Mouse (Mus musculus): ENCODE results near the gene Borcs5. TPM values are rescaled to one million over a fixed set of nuclear protein-coding genes. Genes with fewer than 3 reads are reported as not detected.

Borcs5 gene
- polyA plus RNA-seq, 1 experiment from 2014 or later, result 38.6 TPM

GRCm38 (mm10) chr6:134633553-134633952 is 5.8 kb upstream of the Borcs5 start:
- peaks cover 6% of the 10 kb centered on the region for H3K4me1 ChIP-seq
- H3K27me3 ChIP-seq (replicated peaks), result peaks cover 20% of the 10 kb centered on the region
- H3K9me3 ChIP-seq, result no peaks in the 10 kb centered on the region
- no peaks in the 10 kb centered on the region for H3K36me3 ChIP-seq
- no peak overlapping the region for H3K9ac ChIP-seq
- H3K4me3 ChIP-seq, result no peak overlapping the region
- ATAC-seq (ENCODE audit: low FRiP score, low read depth), result no peak
- whole genome bisulfite sequencing, result 89% methylated on average over 8 of the region's 8 CpGs
- no peak overlapping the region for H3K27ac ChIP-seq
- H3K4me2 ChIP-seq (replicated peaks), result no peak overlapping the region

- ATAC-seq (ENCODE audit: low FRiP score, low read depth), result no peak
- no peak overlapping the region for H3K27ac ChIP-seq
- H3K4me3 ChIP-seq, result no peak overlapping the region
- no peaks in the 10 kb centered on the region for H3K36me3 ChIP-seq
- 60% methylated on average over 4 of the region's 4 CpGs for WGBS
- H3K4me2 ChIP-seq (replicated peaks), result no peak overlapping the region
- H3K9me3 ChIP-seq, result no peaks in the 10 kb centered on the region
- H3K27me3 ChIP-seq (replicated peaks), result peaks cover 14% of the 10 kb centered on the region
- peaks cover 10% of the 10 kb centered on the region for H3K4me1 ChIP-seq
- no peak overlapping the region for H3K9ac ChIP-seq
Observed at GRCm38 (mm10) chr6:134636476-134636875, 2.8 kb upstream of the Borcs5 start.

DNA sequence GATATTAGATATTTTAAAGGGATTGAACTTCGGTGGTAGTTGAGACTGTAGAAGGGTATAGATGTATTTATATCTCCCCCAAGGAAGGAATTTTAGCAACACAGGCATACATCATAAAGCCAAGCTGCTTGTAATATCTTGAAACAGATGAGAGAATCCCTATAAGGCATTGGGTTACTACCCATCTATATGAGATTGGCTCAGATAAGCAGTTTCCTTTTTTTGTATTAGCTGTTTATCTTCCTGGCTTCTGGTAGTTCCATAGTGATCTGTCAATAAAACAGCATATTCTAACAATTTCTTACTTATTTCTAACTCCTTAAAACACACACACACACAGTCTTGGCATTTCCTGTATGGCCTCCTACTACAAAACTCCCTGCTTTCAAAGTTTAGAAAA is 590 bp downstream of the Borcs5 start:
- Histone ChIP-seq H3K9ac (no peak overlapping the region), H3K9me3 (no peaks in the 10 kb centered on the region), H3K4me1 (0 out of 2 replicates have a peak, but pooled peaks cover 3% of the 10 kb centered on the region), H3K36me3 (no peaks in the 10 kb centered on the region), H3K27me3 (replicated peaks) (no peaks in the 10 kb centered on the region), H3K4me3 (no peak overlapping the region), H3K4me2 (replicated peaks) (no peak overlapping the region), H3K27ac (no peak overlapping the region)
- no peak for ATAC-seq (ENCODE audit: low FRiP score, low read depth)
- WGBS, result 95% methylated on average over 1 of the region's 1 CpGs

DNA sequence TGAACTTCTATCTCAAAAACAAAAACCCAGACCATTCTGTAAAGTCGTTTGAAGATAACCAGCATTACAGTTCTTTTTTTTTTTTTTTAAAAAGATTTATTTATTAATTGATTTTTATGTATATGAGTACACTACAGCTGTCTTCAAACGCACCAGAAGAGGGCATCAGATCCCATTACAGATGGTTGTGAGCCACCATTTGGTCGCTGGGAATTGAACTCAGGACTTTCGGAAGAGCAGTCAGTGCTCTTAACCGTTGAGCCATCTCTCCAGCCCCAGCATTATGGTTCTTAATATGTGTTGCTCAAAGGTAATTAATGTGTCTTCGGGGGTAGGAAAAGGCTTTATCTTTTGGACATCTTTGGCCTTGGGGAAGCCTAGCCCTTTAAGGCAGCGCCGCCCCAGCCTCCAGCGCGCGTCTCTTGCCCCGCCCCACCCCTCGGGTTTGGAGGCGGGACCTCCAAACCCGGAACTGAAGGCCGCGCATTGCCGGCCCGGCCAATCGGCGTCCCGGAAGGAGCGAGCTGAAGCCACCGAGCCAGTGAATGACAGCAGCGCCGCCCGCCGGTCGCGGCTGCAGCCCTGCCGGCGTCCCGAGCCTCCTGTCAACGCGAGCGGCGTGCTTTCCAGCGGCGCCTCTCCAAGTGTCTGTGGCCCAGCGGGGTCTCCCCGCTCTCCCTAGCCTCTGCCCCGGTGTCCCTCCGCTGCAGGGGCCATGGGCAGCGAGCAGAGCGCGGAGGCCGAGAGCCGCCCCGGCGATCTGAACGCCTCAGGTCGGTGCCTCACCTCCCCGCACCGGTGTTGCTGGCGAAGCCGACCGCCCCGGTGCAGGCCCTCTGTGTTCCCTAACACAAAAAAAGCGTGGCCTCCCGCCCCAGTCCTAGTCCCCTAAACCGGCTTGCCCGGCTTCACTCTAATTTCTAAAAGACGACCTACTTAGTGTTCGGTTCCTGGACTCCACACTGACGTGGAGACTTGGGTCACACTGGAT is 1.5 kb downstream of the Borcs5 start:
- H3K9me3 ChIP-seq, result no peaks in the 10 kb centered on the region
- peak overlapping the region; percentile 77 for H3K4me2 ChIP-seq (replicated peaks)
- 2% methylated on average over 64 of the region's 65 CpGs for WGBS
- H3K9ac ChIP-seq, result peak overlapping the region; percentile 88
- peak overlapping the region; percentile 66; the same call in 1 of the 2 replicates for H3K27ac ChIP-seq
- ATAC-seq (ENCODE audit: low FRiP score, low read depth), result peak; percentile 99
- H3K27me3 ChIP-seq (replicated peaks), result no peaks in the 10 kb centered on the region
- H3K4me1 ChIP-seq, result 0 out of 2 replicates have a peak, but pooled peaks cover 3% of the 10 kb centered on the region
- peak overlapping the region; percentile 89 for H3K4me3 ChIP-seq
- H3K36me3 ChIP-seq, result peaks cover 7% of the 10 kb centered on the region; the same call in 1 of the 2 replicates

DNA sequence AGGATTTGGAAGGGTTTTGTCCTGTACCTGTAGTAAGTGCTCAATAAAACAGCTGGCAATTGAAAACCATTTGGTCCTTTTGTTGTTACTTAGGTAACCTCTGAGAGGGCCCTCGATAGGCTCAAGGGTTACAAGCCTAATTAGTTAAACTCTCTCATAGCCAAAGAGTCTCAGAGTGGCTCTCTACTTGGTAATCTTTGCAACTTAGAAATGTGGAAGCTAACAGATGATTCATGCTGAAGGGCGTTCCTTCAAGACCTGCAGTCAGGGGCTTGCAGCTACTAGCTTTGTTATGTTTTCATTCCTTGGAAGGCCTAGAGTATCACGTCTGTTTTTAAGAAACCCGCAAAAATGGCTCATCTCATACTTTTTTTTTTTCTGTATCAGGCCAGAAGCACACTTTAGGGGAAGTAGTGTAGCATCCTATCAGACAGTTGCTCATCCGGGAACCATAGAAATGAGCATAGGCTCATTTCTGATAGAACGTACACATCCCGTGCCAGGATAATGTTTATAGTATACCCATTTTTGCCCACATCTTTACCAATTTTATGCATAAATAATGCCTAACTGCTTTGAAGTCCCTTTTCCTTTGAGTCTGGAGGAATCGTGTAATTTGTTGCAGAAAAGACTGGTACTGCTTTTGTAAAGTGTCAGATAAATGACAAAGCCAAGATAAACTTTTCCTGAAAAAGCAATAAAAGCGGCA is 2.6 kb downstream of the Borcs5 start:
- no peak overlapping the region for H3K9ac ChIP-seq
- peaks cover 12% of the 10 kb centered on the region; the same call in 1 of the 2 replicates for H3K36me3 ChIP-seq
- no peak for ATAC-seq (ENCODE audit: low FRiP score, low read depth)
- 0 out of 2 replicates have a peak, but pooled peaks cover 3% of the 10 kb centered on the region for H3K4me1 ChIP-seq
- WGBS, result 82% methylated on average over 9 of the region's 9 CpGs
- peak overlapping the region; percentile 89 for H3K4me3 ChIP-seq
- no peak overlapping the region for H3K27ac ChIP-seq
- H3K9me3 ChIP-seq, result no peaks in the 10 kb centered on the region
- H3K4me2 ChIP-seq (replicated peaks), result peak overlapping the region; percentile 77
- no peaks in the 10 kb centered on the region for H3K27me3 ChIP-seq (replicated peaks)

DNA sequence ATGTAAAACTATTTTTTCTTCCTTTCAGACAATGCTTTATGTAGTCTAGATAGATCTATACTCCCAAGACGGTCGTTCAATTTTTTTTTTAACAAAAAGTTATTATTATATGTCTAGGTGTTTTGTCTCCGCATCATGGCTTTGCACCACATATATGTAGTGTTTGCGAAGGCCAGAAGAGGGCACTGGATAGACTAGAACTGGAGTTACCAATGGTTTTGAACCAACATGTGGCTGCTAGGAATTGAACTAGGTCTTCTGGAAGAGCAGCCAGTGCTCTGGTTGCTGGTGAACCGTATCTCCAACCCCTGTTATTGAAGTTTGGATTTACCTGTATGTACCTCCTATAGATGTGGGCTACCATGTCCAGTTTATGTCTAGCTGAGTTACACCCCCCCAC is 4.0 kb downstream of the Borcs5 start:
- Histone ChIP-seq H3K27me3 (replicated peaks) (no peaks in the 10 kb centered on the region), H3K9ac (no peak overlapping the region), H3K4me3 (no peak overlapping the region), H3K4me1 (0 out of 2 replicates have a peak, but pooled peaks cover 3% of the 10 kb centered on the region), H3K4me2 (replicated peaks) (no peak overlapping the region), H3K9me3 (no peaks in the 10 kb centered on the region), H3K27ac (no peak overlapping the region), H3K36me3 (peaks cover 12% of the 10 kb centered on the region; the same call in 1 of the 2 replicates)
- WGBS, result 93% methylated on average over 5 of the region's 5 CpGs
- no peak for ATAC-seq (ENCODE audit: low FRiP score, low read depth)

- H3K36me3 ChIP-seq, result peaks cover 12% of the 10 kb centered on the region; the same call in 1 of the 2 replicates
- 0 out of 2 replicates have a peak, but pooled peaks cover 5% of the 10 kb centered on the region for H3K4me1 ChIP-seq
- no peak for ATAC-seq (ENCODE audit: low FRiP score, low read depth)
- no peaks in the 10 kb centered on the region for H3K9me3 ChIP-seq
- no peak overlapping the region for H3K4me3 ChIP-seq
- H3K4me2 ChIP-seq (replicated peaks), result no peak overlapping the region
- no peak overlapping the region for H3K27ac ChIP-seq
- no peaks in the 10 kb centered on the region for H3K27me3 ChIP-seq (replicated peaks)
- WGBS, result 93% methylated on average over 6 of the region's 6 CpGs
- no peak overlapping the region for H3K9ac ChIP-seq
Observed at GRCm38 (mm10) chr6:134646835-134647234, 7.5 kb downstream of the Borcs5 start.

DNA sequence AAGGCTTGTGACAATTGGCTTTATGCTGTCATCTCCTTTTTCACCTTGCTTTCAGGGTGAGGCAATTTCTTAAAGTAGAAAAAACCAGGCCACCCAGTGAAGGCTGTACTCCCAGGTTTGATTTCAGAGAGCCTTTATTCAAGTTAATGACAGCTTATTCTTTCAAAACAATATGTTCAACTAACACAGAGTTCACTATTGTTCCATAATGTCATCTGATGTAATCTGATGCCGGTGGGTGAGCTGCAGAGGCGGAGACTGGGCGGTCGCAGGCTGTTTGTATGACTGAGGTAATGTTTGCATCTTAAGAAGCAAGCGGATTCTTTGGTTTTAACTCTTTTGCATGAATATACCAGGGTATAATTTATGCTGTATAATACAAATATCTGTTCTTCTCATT is 8.3 kb downstream of the Borcs5 start:
- Histone ChIP-seq H3K4me1 (0 out of 2 replicates have a peak, but pooled peaks cover 5% of the 10 kb centered on the region), H3K27ac (no peak overlapping the region)

DNA sequence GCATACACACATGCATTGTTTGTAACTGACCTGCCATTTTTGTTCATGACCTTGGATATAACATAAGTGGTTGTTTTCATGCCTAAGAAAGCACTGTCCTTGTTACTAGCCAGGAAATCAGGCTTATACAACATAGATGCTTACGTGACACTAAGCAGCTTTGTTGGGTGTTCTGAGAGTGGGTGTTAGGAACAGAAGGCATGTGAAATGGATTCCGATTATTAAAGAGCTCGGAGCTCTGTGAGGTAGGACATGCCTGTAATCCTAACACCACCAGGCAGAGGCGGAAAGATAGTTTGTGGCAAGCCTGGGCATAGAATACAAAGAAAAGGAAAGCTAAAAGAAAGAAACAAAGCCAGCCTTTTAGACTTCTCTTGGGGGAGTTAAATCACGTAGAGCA is 9.0 kb downstream of the Borcs5 start:
- Histone ChIP-seq H3K4me2 (replicated peaks) (no peak overlapping the region), H3K36me3 (peaks cover 12% of the 10 kb centered on the region; the same call in 1 of the 2 replicates), H3K27ac (no peak overlapping the region), H3K4me3 (no peak overlapping the region), H3K9ac (no peak overlapping the region), H3K4me1 (0 out of 2 replicates have a peak, but pooled peaks cover 5% of the 10 kb centered on the region), H3K27me3 (replicated peaks) (no peaks in the 10 kb centered on the region), H3K9me3 (no peaks in the 10 kb centered on the region)
- no peak for ATAC-seq (ENCODE audit: low FRiP score, low read depth)
- 54% methylated on average over 5 of the region's 5 CpGs for WGBS

More for the DNA sequence above, 8.3 kb downstream of the Borcs5 start:
- no peak overlapping the region for H3K4me2 ChIP-seq (replicated peaks)
- peaks cover 12% of the 10 kb centered on the region; the same call in 1 of the 2 replicates for H3K36me3 ChIP-seq
- H3K27me3 ChIP-seq (replicated peaks), result no peaks in the 10 kb centered on the region
- no peak overlapping the region for H3K4me3 ChIP-seq
- no peak for ATAC-seq (ENCODE audit: low FRiP score, low read depth)
- H3K9ac ChIP-seq, result no peak overlapping the region
- no peaks in the 10 kb centered on the region for H3K9me3 ChIP-seq
- 15% methylated on average over 5 of the region's 5 CpGs for WGBS

DNA sequence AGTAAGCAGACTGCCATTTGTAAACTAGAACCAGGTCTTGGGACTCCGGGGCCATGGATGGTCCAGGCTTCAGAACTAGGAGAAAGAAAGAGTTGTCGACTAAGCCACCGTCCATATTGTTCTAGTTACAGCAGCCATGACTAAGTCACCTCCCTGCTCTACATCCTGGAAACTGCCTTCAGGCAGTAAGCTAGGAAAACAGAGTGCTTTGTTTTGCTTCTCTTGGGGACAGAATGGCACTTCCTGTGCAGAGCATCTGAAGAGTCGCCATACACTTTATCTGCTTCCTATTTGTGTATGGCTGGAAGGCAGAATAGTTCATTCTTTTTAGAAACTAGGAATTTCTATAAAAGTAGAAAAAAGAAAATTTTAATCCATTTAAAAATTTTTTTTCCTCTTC is 17.2 kb downstream of the Borcs5 start:
- Histone ChIP-seq H3K27ac (no peak overlapping the region), H3K27me3 (replicated peaks) (no peaks in the 10 kb centered on the region), H3K9ac (no peak overlapping the region), H3K9me3 (no peaks in the 10 kb centered on the region), H3K4me1 (no peaks in the 10 kb centered on the region), H3K36me3 (no peaks in the 10 kb centered on the region), H3K4me2 (replicated peaks) (no peak overlapping the region), H3K4me3 (no peak overlapping the region)
- 77% methylated on average over 4 of the region's 4 CpGs for WGBS
- ATAC-seq (ENCODE audit: low FRiP score, low read depth), result no peak

GRCm38 (mm10) chr6:134659108-134659958 is 20.0 kb downstream of the Borcs5 start:
- H3K27me3 ChIP-seq (replicated peaks), result no peaks in the 10 kb centered on the region
- no peak overlapping the region for H3K9ac ChIP-seq
- peak; percentile 91 for ATAC-seq (ENCODE audit: low FRiP score, low read depth)
- WGBS, result 21% methylated on average over 9 of the region's 9 CpGs
- H3K36me3 ChIP-seq, result no peaks in the 10 kb centered on the region
- no peak overlapping the region for H3K4me3 ChIP-seq
- no peak overlapping the region for H3K27ac ChIP-seq
- no peaks in the 10 kb centered on the region for H3K9me3 ChIP-seq
- H3K4me2 ChIP-seq (replicated peaks), result no peak overlapping the region
- no peaks in the 10 kb centered on the region for H3K4me1 ChIP-seq

All from neural tube, embryonic 12.5 days (tissue).